Mouse (Mus musculus): ENCODE results near the gene Msrb1. TPM values are rescaled to one million over a fixed set of nuclear protein-coding genes. Genes with fewer than 3 reads are reported as not detected.

The Msrb1 gene
- polyA plus RNA-seq, 1 experiment from 2014 or later, result 39.4 TPM

- Histone ChIP-seq H3K4me1 (replicated peaks; ENCODE audit: control insufficient read depth, insufficient read depth, low read length) (no peaks in the 10 kb centered on the region), H3K9me3 (ENCODE audit: control insufficient read depth, low read length) (0 out of 2 replicates have a peak, but pooled peaks cover 3% of the 10 kb centered on the region)
- WGBS, result 71% methylated on average over 8 of the region's 8 CpGs
Observed at GRCm38 (mm10) chr17:24775173-24775572, 38.7 kb downstream of the Msrb1 start.

GRCm38 (mm10) chr17:24777073-24777472, 40.6 kb downstream of the Msrb1 start:
- ATAC-seq (ENCODE audit: low read depth), result peak; percentile 83
- no peaks in the 10 kb centered on the region for H3K36me3 ChIP-seq (ENCODE audit: control insufficient read depth, insufficient read depth, low read length)
- WGBS, result 45% methylated on average over 2 of the region's 2 CpGs
- 0 out of 2 replicates have a peak, but pooled peaks cover 3% of the 10 kb centered on the region for H3K9me3 ChIP-seq (ENCODE audit: control insufficient read depth, low read length)
- no peak overlapping the region for H3K4me2 ChIP-seq (ENCODE audit: low read depth, low read length)
- no peaks in the 10 kb centered on the region for H3K27me3 ChIP-seq (ENCODE audit: control insufficient read depth, insufficient read depth, low read depth, low read length)
- H3K4me3 ChIP-seq (ENCODE audit: low read length), result no peak overlapping the region
- H3K4me1 ChIP-seq (replicated peaks; ENCODE audit: control insufficient read depth, insufficient read depth, low read length), result no peaks in the 10 kb centered on the region
- H3K9ac ChIP-seq (ENCODE audit: low read length), result no peak overlapping the region
- H3K27ac ChIP-seq (ENCODE audit: low read length), result peak overlapping the region; percentile 59; the same call in 1 of the 2 replicates

More at GRCm38 (mm10) chr17:24775173-24775572, 38.7 kb downstream of the Msrb1 start:
- no peak overlapping the region for H3K9ac ChIP-seq (ENCODE audit: low read length)
- no peak overlapping the region for H3K27ac ChIP-seq (ENCODE audit: low read length)
- H3K4me3 ChIP-seq (ENCODE audit: low read length), result no peak overlapping the region
- H3K36me3 ChIP-seq (ENCODE audit: control insufficient read depth, insufficient read depth, low read length), result no peaks in the 10 kb centered on the region
- ATAC-seq (ENCODE audit: low read depth), result no peak
- H3K4me2 ChIP-seq (ENCODE audit: low read depth, low read length), result no peak overlapping the region
- H3K27me3 ChIP-seq (ENCODE audit: control insufficient read depth, insufficient read depth, low read depth, low read length), result no peaks in the 10 kb centered on the region

DNA sequence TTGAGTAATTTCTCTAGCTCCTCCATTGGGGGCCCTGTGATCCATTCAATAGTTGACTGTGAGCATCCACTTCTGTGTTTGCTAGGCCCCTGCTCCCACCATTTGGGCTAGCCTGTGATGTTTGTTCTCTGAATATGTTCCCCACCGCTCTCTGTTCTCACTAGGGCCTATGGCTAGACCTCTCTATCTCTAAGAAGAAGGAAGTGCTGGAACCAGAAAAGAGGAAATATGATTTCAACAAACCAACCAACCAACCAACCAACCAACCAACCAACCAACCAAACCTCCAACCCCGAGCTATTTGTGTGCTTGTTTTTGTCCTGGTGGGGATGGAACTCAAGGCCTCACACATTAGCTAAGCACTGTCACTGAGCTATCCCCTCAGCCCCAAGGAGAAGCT, 44.4 kb downstream of the Msrb1 start:
- H3K4me1 ChIP-seq (replicated peaks; ENCODE audit: control insufficient read depth, insufficient read depth, low read length), result no peaks in the 10 kb centered on the region
- no peak overlapping the region for H3K27ac ChIP-seq (ENCODE audit: low read length)
- 75% methylated on average over 2 of the region's 2 CpGs for WGBS
- no peak overlapping the region for H3K9ac ChIP-seq (ENCODE audit: low read length)
- no peaks in the 10 kb centered on the region for H3K36me3 ChIP-seq (ENCODE audit: control insufficient read depth, insufficient read depth, low read length)
- H3K4me3 ChIP-seq (ENCODE audit: low read length), result no peak overlapping the region
- H3K9me3 ChIP-seq (ENCODE audit: control insufficient read depth, low read length), result no peaks in the 10 kb centered on the region
- no peaks in the 10 kb centered on the region for H3K27me3 ChIP-seq (ENCODE audit: control insufficient read depth, insufficient read depth, low read depth, low read length)
- H3K4me2 ChIP-seq (ENCODE audit: low read depth, low read length), result no peak overlapping the region
- no peak for ATAC-seq (ENCODE audit: low read depth)

GRCm38 (mm10) chr17:24792190-24792589, 55.7 kb downstream of the Msrb1 start:
- H3K27me3 ChIP-seq (ENCODE audit: control insufficient read depth, insufficient read depth, low read depth, low read length), result no peaks in the 10 kb centered on the region
- no peak overlapping the region for H3K27ac ChIP-seq (ENCODE audit: low read length)
- no peaks in the 10 kb centered on the region for H3K4me1 ChIP-seq (replicated peaks; ENCODE audit: control insufficient read depth, insufficient read depth, low read length)
- no peak overlapping the region for H3K4me2 ChIP-seq (ENCODE audit: low read depth, low read length)
- H3K9me3 ChIP-seq (ENCODE audit: control insufficient read depth, low read length), result no peaks in the 10 kb centered on the region
- H3K4me3 ChIP-seq (ENCODE audit: low read length), result no peak overlapping the region
- 32% methylated on average over 8 of the region's 8 CpGs for WGBS
- no peak overlapping the region for H3K9ac ChIP-seq (ENCODE audit: low read length)
- no peak for ATAC-seq (ENCODE audit: low read depth)
- H3K36me3 ChIP-seq (ENCODE audit: control insufficient read depth, insufficient read depth, low read length), result no peaks in the 10 kb centered on the region

Other genes starting within 250 kb of the Msrb1 start
- 0.59 and 0.96 TPM in 2 replicates for gene Caskin1, start 248.0 kb upstream of the Msrb1 start, polyA plus RNA-seq (2015; fragmentation: Nextera tagmentation; extraction: Ambion mirVana)
- gene Traf7, start 208.7 kb upstream of the Msrb1 start, polyA plus RNA-seq (2015; fragmentation: Nextera tagmentation; extraction: Ambion mirVana), result 90.9 and 93.5 TPM in 2 replicates
- gene Rab26, start 202.4 kb upstream of the Msrb1 start, polyA plus RNA-seq (2015; fragmentation: Nextera tagmentation; extraction: Ambion mirVana), result 2.6 and 4.9 TPM in 2 replicates
- 21.6 and 23.6 TPM in 2 replicates for gene Pkd1, start 186.8 kb upstream of the Msrb1 start, polyA plus RNA-seq (2015; fragmentation: Nextera tagmentation; extraction: Ambion mirVana)
- 54.0 and 58.2 TPM in 2 replicates for gene Tsc2, start 104.0 kb upstream of the Msrb1 start, polyA plus RNA-seq (2015; fragmentation: Nextera tagmentation; extraction: Ambion mirVana)
- 17.6 and 17.9 TPM in 2 replicates for gene Nthl1, start 104.0 kb upstream of the Msrb1 start, polyA plus RNA-seq (2015; fragmentation: Nextera tagmentation; extraction: Ambion mirVana)
- gene Slc9a3r2, start 86.3 kb upstream of the Msrb1 start, polyA plus RNA-seq (2015; fragmentation: Nextera tagmentation; extraction: Ambion mirVana), result 95.5 and 98.1 TPM in 2 replicates
- gene Npw, start 78.2 kb upstream of the Msrb1 start, polyA plus RNA-seq (2015; fragmentation: Nextera tagmentation; extraction: Ambion mirVana), result 1.1 and 2.3 TPM in 2 replicates
- gene Zfp598, start 67.0 kb upstream of the Msrb1 start, polyA plus RNA-seq (2015; fragmentation: Nextera tagmentation; extraction: Ambion mirVana), result 15.0 and 18.1 TPM in 2 replicates
- gene Syngr3, start 46.7 kb upstream of the Msrb1 start, polyA plus RNA-seq (2015; fragmentation: Nextera tagmentation; extraction: Ambion mirVana), result 1.5 and 1.9 TPM in 2 replicates
- 37.2 and 41.9 TPM in 2 replicates for gene Gfer, start 40.5 kb upstream of the Msrb1 start, polyA plus RNA-seq (2015; fragmentation: Nextera tagmentation; extraction: Ambion mirVana)
- gene Noxo1, start 40.4 kb upstream of the Msrb1 start, polyA plus RNA-seq (2015; fragmentation: Nextera tagmentation; extraction: Ambion mirVana), result 4.2 and 4.8 TPM in 2 replicates
- gene Tbl3, start 29.0 kb upstream of the Msrb1 start, polyA plus RNA-seq (2015; fragmentation: Nextera tagmentation; extraction: Ambion mirVana), result 66.9 and 67.9 TPM in 2 replicates
- gene Rnf151, start 18.6 kb upstream of the Msrb1 start, polyA plus RNA-seq (2015; fragmentation: Nextera tagmentation; extraction: Ambion mirVana), result 0.35 TPM in 1 of 2 replicates, not detected in the other
- gene Rps2, start 18.5 kb upstream of the Msrb1 start, polyA plus RNA-seq (2015; fragmentation: Nextera tagmentation; extraction: Ambion mirVana), result 1,342 and 1,356 TPM in 2 replicates
- gene Ndufb10, start 12.2 kb upstream of the Msrb1 start, polyA plus RNA-seq (2015; fragmentation: Nextera tagmentation; extraction: Ambion mirVana), result 204 and 217 TPM in 2 replicates
- gene Rpl3l, start 8.8 kb upstream of the Msrb1 start, polyA plus RNA-seq (2015; fragmentation: Nextera tagmentation; extraction: Ambion mirVana), result not detected in 2 replicates
- gene Hs3st6, start 16.3 kb downstream of the Msrb1 start, polyA plus RNA-seq (2015; fragmentation: Nextera tagmentation; extraction: Ambion mirVana), result 0.87 and 1.2 TPM in 2 replicates
- not detected in 2 replicates for gene Meiob, start 67.6 kb downstream of the Msrb1 start, polyA plus RNA-seq (2015; fragmentation: Nextera tagmentation; extraction: Ambion mirVana)
- 32.6 and 39.1 TPM in 2 replicates for gene Hagh, start 103.5 kb downstream of the Msrb1 start, polyA plus RNA-seq (2015; fragmentation: Nextera tagmentation; extraction: Ambion mirVana)
- gene Fahd1, start 113.7 kb downstream of the Msrb1 start, polyA plus RNA-seq (2015; fragmentation: Nextera tagmentation; extraction: Ambion mirVana), result 16.7 and 17.6 TPM in 2 replicates
- gene Igfals, start 129.4 kb downstream of the Msrb1 start, polyA plus RNA-seq (2015; fragmentation: Nextera tagmentation; extraction: Ambion mirVana), result 1.2 and 1.9 TPM in 2 replicates
- gene Nubp2, start 149.7 kb downstream of the Msrb1 start, polyA plus RNA-seq (2015; fragmentation: Nextera tagmentation; extraction: Ambion mirVana), result 48.5 and 55.0 TPM in 2 replicates
- gene Spsb3, start 150.0 kb downstream of the Msrb1 start, polyA plus RNA-seq (2015; fragmentation: Nextera tagmentation; extraction: Ambion mirVana), result 41.1 and 43.3 TPM in 2 replicates
- 28.4 and 29.1 TPM in 2 replicates for gene Eme2, start 158.4 kb downstream of the Msrb1 start, polyA plus RNA-seq (2015; fragmentation: Nextera tagmentation; extraction: Ambion mirVana)
- 82.8 and 89.0 TPM in 2 replicates for gene Mrps34, start 158.5 kb downstream of the Msrb1 start, polyA plus RNA-seq (2015; fragmentation: Nextera tagmentation; extraction: Ambion mirVana)
- 74.7 and 74.9 TPM in 2 replicates for gene Nme3, start 159.9 kb downstream of the Msrb1 start, polyA plus RNA-seq (2015; fragmentation: Nextera tagmentation; extraction: Ambion mirVana)
- 25.6 and 28.9 TPM in 2 replicates for gene Mapk8ip3, start 200.3 kb downstream of the Msrb1 start, polyA plus RNA-seq (2015; fragmentation: Nextera tagmentation; extraction: Ambion mirVana)
- 141 and 148 TPM in 2 replicates for gene Jpt2, start 224.0 kb downstream of the Msrb1 start, polyA plus RNA-seq (2015; fragmentation: Nextera tagmentation; extraction: Ambion mirVana)

Measured in lung, embryonic 16.5 days (tissue).